Mouse (Mus musculus): Measurements from ENCODE around the gene C530008M17Rik. TPM values are rescaled to one million over a fixed set of nuclear protein-coding genes. Genes with fewer than 3 reads are reported as not detected.

C530008M17Rik gene
- polyA plus RNA-seq, 1 experiment from 2014 or later, result 10.8 TPM

DNA sequence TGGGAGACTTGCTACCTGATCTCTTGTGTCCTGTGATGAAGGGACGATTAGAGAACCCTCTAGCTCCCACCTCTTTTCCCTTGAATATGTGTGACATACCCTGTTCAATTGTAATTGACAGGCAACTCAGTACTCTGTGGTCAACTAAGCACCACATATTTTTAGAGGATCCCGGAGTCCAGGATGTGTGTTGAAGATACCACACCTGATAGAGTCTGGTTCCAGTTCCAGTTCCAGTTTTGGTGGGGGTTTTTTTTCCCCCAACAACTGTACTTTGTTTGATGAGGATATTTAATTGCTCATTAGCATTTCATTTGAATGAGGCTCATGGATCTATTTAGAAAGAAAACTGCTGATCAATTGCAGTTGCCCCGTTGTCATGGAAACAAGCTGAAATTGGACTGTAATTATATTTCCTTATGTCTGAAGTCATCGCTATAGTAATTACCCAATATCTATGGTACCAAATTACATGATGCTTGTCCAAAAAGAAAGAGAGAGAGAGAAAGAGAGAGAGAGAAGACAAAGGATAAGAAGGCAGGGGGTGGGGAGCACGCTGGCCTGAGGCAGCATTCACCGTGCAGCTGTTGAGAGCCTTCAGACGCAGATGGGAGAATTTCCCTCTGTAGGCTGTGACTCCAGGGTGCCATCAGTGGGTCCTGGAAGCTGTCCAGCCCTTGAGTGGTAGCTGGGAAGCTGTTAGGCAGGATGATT lies 172.4 kb downstream of the C530008M17Rik start:
- WGBS, result 69% methylated on average over 7 of the region's 7 CpGs
- ATAC-seq (ENCODE audit: low read depth) (peak; percentile 6; the same call in 1 of the 2 replicates), DNase-seq (ENCODE audit: low spot score) (peak; percentile 55)
- Histone ChIP-seq H3K36me3 (ENCODE audit: control insufficient read depth, insufficient read depth, low read length) (no peaks in the 10 kb centered on the region), H3K27ac (replicated peaks; ENCODE audit: low read depth, low read length) (no peak overlapping the region), H3K9ac (ENCODE audit: low read depth, low read length) (no peak overlapping the region), H3K4me1 (ENCODE audit: control insufficient read depth, insufficient read depth, low read length) (no peaks in the 10 kb centered on the region), H3K27me3 (replicated peaks; ENCODE audit: control insufficient read depth, insufficient read depth, low read length) (no peaks in the 10 kb centered on the region), H3K9me3 (ENCODE audit: control insufficient read depth, low read length) (no peaks in the 10 kb centered on the region), H3K4me3 (ENCODE audit: low read depth, low read length) (no peak overlapping the region), H3K4me2 (ENCODE audit: low read depth, low read length) (no peak overlapping the region)

DNA sequence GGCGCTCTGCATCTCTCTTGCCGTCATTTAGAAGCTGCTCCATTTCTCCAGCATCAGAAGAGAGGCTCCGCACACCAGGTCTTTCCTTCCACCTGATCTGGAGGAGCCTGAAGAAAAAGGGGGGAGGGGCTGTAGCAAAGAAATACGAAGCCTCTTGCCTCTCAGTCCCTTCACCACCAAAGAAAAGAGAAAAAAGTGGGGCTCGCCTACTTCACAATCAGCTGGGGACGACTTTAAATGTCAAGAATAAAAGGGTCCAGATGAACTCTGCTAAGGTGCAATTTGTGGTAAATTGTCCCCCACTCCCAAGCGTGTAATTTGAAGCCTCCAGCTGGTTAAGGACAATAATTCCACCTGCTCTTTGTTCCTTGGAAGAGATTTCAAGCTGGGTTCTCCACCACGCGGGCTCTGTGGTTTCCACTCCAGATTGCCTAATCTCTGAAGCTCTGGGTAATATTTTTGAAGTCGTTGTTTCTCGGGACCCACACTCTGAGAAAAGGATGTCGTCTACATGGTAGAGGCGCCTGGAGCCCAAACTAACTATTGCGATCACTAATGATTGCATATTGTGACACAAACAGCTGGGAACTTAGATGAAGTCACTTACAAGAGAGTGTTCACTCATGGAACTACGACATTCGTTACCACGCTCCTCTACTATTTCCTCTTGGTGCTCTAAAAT lies 176.4 kb downstream of the C530008M17Rik start:
- ATAC-seq (ENCODE audit: low read depth) (peak; percentile 56; the same call in 1 of the 2 replicates), DNase-seq (ENCODE audit: low spot score) (peak; percentile 45)
- no peaks in the 10 kb centered on the region for H3K9me3 ChIP-seq (ENCODE audit: control insufficient read depth, low read length)
- H3K27ac ChIP-seq (replicated peaks; ENCODE audit: low read depth, low read length), result no peak overlapping the region
- H3K9ac ChIP-seq (ENCODE audit: low read depth, low read length), result no peak overlapping the region
- H3K4me3 ChIP-seq (ENCODE audit: low read depth, low read length), result no peak overlapping the region
- H3K4me1 ChIP-seq (ENCODE audit: control insufficient read depth, insufficient read depth, low read length), result no peaks in the 10 kb centered on the region
- no peak overlapping the region for H3K4me2 ChIP-seq (ENCODE audit: low read depth, low read length)
- 66% methylated on average over 17 of the region's 17 CpGs for WGBS
- no peaks in the 10 kb centered on the region for H3K27me3 ChIP-seq (replicated peaks; ENCODE audit: control insufficient read depth, insufficient read depth, low read length)
- no peaks in the 10 kb centered on the region for H3K36me3 ChIP-seq (ENCODE audit: control insufficient read depth, insufficient read depth, low read length)

GRCm38 (mm10) chr5:76837018-76837417 lies 180.7 kb downstream of the C530008M17Rik start:
- no peaks in the 10 kb centered on the region for H3K4me1 ChIP-seq (ENCODE audit: control insufficient read depth, insufficient read depth, low read length)
- no peaks in the 10 kb centered on the region for H3K36me3 ChIP-seq (ENCODE audit: control insufficient read depth, insufficient read depth, low read length)
- H3K27ac ChIP-seq (replicated peaks; ENCODE audit: low read depth, low read length), result no peak overlapping the region
- no peak for DNase-seq (ENCODE audit: low spot score)
- no peak overlapping the region for H3K9ac ChIP-seq (ENCODE audit: low read depth, low read length)
- ATAC-seq (ENCODE audit: low read depth), result no peak
- H3K9me3 ChIP-seq (ENCODE audit: control insufficient read depth, low read length), result no peaks in the 10 kb centered on the region
- no peaks in the 10 kb centered on the region for H3K27me3 ChIP-seq (replicated peaks; ENCODE audit: control insufficient read depth, insufficient read depth, low read length)
- H3K4me3 ChIP-seq (ENCODE audit: low read depth, low read length), result no peak overlapping the region
- H3K4me2 ChIP-seq (ENCODE audit: low read depth, low read length), result no peak overlapping the region
- WGBS, result 52% methylated on average over 5 of the region's 5 CpGs

- ATAC-seq (ENCODE audit: low read depth) (no peak), DNase-seq (ENCODE audit: low spot score) (no peak)
- Histone ChIP-seq H3K27ac (replicated peaks; ENCODE audit: low read depth, low read length) (no peak overlapping the region), H3K4me1 (ENCODE audit: control insufficient read depth, insufficient read depth, low read length) (no peaks in the 10 kb centered on the region), H3K9me3 (ENCODE audit: control insufficient read depth, low read length) (no peaks in the 10 kb centered on the region), H3K9ac (ENCODE audit: low read depth, low read length) (no peak overlapping the region), H3K4me2 (ENCODE audit: low read depth, low read length) (no peak overlapping the region), H3K36me3 (ENCODE audit: control insufficient read depth, insufficient read depth, low read length) (no peaks in the 10 kb centered on the region), H3K27me3 (replicated peaks; ENCODE audit: control insufficient read depth, insufficient read depth, low read length) (no peaks in the 10 kb centered on the region), H3K4me3 (ENCODE audit: low read depth, low read length) (no peak overlapping the region)
- WGBS, result 92% methylated on average over 6 of the region's 6 CpGs
Observed at GRCm38 (mm10) chr5:76839786-76840185, 183.5 kb downstream of the C530008M17Rik start.

GRCm38 (mm10) chr5:76841859-76842258 lies 185.5 kb downstream of the C530008M17Rik start:
- H3K4me3 ChIP-seq (ENCODE audit: low read depth, low read length), result no peak overlapping the region
- ATAC-seq (ENCODE audit: low read depth) (no peak), DNase-seq (ENCODE audit: low spot score) (no peak)
- no peaks in the 10 kb centered on the region for H3K36me3 ChIP-seq (ENCODE audit: control insufficient read depth, insufficient read depth, low read length)
- H3K27ac ChIP-seq (replicated peaks; ENCODE audit: low read depth, low read length), result no peak overlapping the region
- 89% methylated on average over 2 of the region's 2 CpGs for WGBS
- no peak overlapping the region for H3K9ac ChIP-seq (ENCODE audit: low read depth, low read length)
- H3K27me3 ChIP-seq (replicated peaks; ENCODE audit: control insufficient read depth, insufficient read depth, low read length), result no peaks in the 10 kb centered on the region
- H3K9me3 ChIP-seq (ENCODE audit: control insufficient read depth, low read length), result no peaks in the 10 kb centered on the region
- no peak overlapping the region for H3K4me2 ChIP-seq (ENCODE audit: low read depth, low read length)
- H3K4me1 ChIP-seq (ENCODE audit: control insufficient read depth, insufficient read depth, low read length), result no peaks in the 10 kb centered on the region

- 15% methylated on average over 4 of the region's 4 CpGs for WGBS
- Histone ChIP-seq H3K27ac (replicated peaks; ENCODE audit: low read depth, low read length) (no peak overlapping the region), H3K4me2 (ENCODE audit: low read depth, low read length) (no peak overlapping the region), H3K9me3 (ENCODE audit: control insufficient read depth, low read length) (no peaks in the 10 kb centered on the region), H3K36me3 (ENCODE audit: control insufficient read depth, insufficient read depth, low read length) (no peaks in the 10 kb centered on the region), H3K4me1 (ENCODE audit: control insufficient read depth, insufficient read depth, low read length) (no peaks in the 10 kb centered on the region), H3K9ac (ENCODE audit: low read depth, low read length) (no peak overlapping the region), H3K27me3 (replicated peaks; ENCODE audit: control insufficient read depth, insufficient read depth, low read length) (no peaks in the 10 kb centered on the region), H3K4me3 (ENCODE audit: low read depth, low read length) (no peak overlapping the region)
- ATAC-seq (ENCODE audit: low read depth) (peak; percentile 31; the same call in 1 of the 2 replicates), DNase-seq (ENCODE audit: low spot score) (peak; percentile 68)
Observed at GRCm38 (mm10) chr5:76843448-76843847, 187.1 kb downstream of the C530008M17Rik start.

GRCm38 (mm10) chr5:76843851-76844419 lies 187.6 kb downstream of the C530008M17Rik start:
- WGBS, result 95% methylated on average over 9 of the region's 9 CpGs
- DNase-seq (ENCODE audit: low spot score), result no peak

DNA sequence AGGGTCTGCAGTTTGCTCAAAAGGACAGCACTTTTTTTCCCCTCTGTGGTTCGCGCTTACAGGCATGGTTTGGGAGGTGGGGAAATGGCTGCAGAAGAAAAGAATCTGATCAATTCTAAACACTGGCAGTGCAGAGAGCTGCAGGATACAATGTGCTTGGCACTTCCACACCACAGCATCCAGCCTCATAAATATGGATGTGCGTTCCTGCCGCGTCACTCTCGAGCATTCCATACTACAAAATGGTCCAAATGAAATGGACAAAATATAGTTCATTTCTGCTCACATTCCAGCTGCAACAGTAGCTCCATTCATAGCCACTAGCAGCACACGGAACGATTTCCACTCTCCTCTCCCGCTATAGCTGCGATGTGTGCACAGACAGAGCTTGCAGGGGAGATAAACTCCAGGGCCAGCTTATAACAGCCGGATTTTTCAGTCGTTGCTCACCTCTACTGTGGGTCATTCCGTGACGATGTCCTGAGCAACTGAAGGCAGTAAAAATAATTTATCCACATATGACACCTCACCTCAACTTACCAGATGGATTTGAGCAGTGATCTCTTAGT lies 188.4 kb downstream of the C530008M17Rik start:
- H3K27ac ChIP-seq (replicated peaks; ENCODE audit: low read depth, low read length), result 0 out of 2 replicates have a peak overlapping the region, but pooled peaks have one; percentile 4
- H3K4me2 ChIP-seq (ENCODE audit: low read depth, low read length), result no peak overlapping the region
- no peaks in the 10 kb centered on the region for H3K9me3 ChIP-seq (ENCODE audit: control insufficient read depth, low read length)
- H3K4me1 ChIP-seq (ENCODE audit: control insufficient read depth, insufficient read depth, low read length), result no peaks in the 10 kb centered on the region
- 80% methylated on average over 14 of the region's 14 CpGs for WGBS
- H3K4me3 ChIP-seq (ENCODE audit: low read depth, low read length), result no peak overlapping the region
- H3K9ac ChIP-seq (ENCODE audit: low read depth, low read length), result no peak overlapping the region
- no peaks in the 10 kb centered on the region for H3K27me3 ChIP-seq (replicated peaks; ENCODE audit: control insufficient read depth, insufficient read depth, low read length)
- no peak for ATAC-seq (ENCODE audit: low read depth)
- H3K36me3 ChIP-seq (ENCODE audit: control insufficient read depth, insufficient read depth, low read length), result 0 out of 2 replicates have a peak, but pooled peaks cover 5% of the 10 kb centered on the region
- DNase-seq (ENCODE audit: low spot score), result no peak

More at GRCm38 (mm10) chr5:76843851-76844419, 187.6 kb downstream of the C530008M17Rik start:
- H3K9ac ChIP-seq (ENCODE audit: low read depth, low read length), result no peak overlapping the region
- 0 out of 2 replicates have a peak, but pooled peaks cover 4% of the 10 kb centered on the region for H3K36me3 ChIP-seq (ENCODE audit: control insufficient read depth, insufficient read depth, low read length)
- H3K4me2 ChIP-seq (ENCODE audit: low read depth, low read length), result no peak overlapping the region
- no peaks in the 10 kb centered on the region for H3K27me3 ChIP-seq (replicated peaks; ENCODE audit: control insufficient read depth, insufficient read depth, low read length)
- H3K4me1 ChIP-seq (ENCODE audit: control insufficient read depth, insufficient read depth, low read length), result no peaks in the 10 kb centered on the region
- no peaks in the 10 kb centered on the region for H3K9me3 ChIP-seq (ENCODE audit: control insufficient read depth, low read length)
- no peak overlapping the region for H3K4me3 ChIP-seq (ENCODE audit: low read depth, low read length)
- no peak overlapping the region for H3K27ac ChIP-seq (replicated peaks; ENCODE audit: low read depth, low read length)
- no peak for ATAC-seq (ENCODE audit: low read depth)

Data from embryonic facial prominence, embryonic 14.5 days (tissue).